Mouse (Mus musculus): ENCODE results near the gene Cenpo.

The Cenpo gene

GRCm38 (mm10) chr12:4194643-4195042 is 39.5 kb downstream of the Cenpo start:
- DNase-seq, result no peak

GRCm38 (mm10) chr12:4193025-4193740 is 40.9 kb downstream of the Cenpo start:
- no peak for DNase-seq

GRCm38 (mm10) chr12:4192514-4192913 is 41.6 kb downstream of the Cenpo start:
- DNase-seq, result no peak

- peak; percentile 80 for DNase-seq
These were observed 45.0 kb downstream of the Cenpo start for GRCm38 (mm10) chr12:4189060-4189447.

GRCm38 (mm10) chr12:4188171-4189059 is 45.7 kb downstream of the Cenpo start:
- peak; percentile 31 for DNase-seq

GRCm38 (mm10) chr12:4184648-4185047 is 49.4 kb downstream of the Cenpo start:
- no peak for DNase-seq

GRCm38 (mm10) chr12:4180507-4180906 is 53.6 kb downstream of the Cenpo start:
- peak; percentile 29 for DNase-seq

GRCm38 (mm10) chr12:4179671-4180233 is 54.3 kb downstream of the Cenpo start:
- DNase-seq, result no peak

- no peak for DNase-seq
These were observed 55.3 kb downstream of the Cenpo start for GRCm38 (mm10) chr12:4178839-4179238.

GRCm38 (mm10) chr12:4173108-4173790 is 60.8 kb downstream of the Cenpo start:
- DNase-seq, result no peak

GRCm38 (mm10) chr12:4169622-4170021 is 64.5 kb downstream of the Cenpo start:
- no peak for DNase-seq

- DNase-seq, result no peak
These were observed 65.0 kb downstream of the Cenpo start for GRCm38 (mm10) chr12:4169058-4169457.

GRCm38 (mm10) chr12:4166970-4167369 is 67.1 kb downstream of the Cenpo start:
- DNase-seq, result no peak

GRCm38 (mm10) chr12:4162886-4163285 is 71.2 kb downstream of the Cenpo start:
- DNase-seq, result no peak

- DNase-seq, result no peak
These were observed 73.8 kb downstream of the Cenpo start for GRCm38 (mm10) chr12:4160322-4160721.

GRCm38 (mm10) chr12:4158868-4159632 is 75.0 kb downstream of the Cenpo start:
- no peak for DNase-seq

GRCm38 (mm10) chr12:4158179-4158578 is 75.9 kb downstream of the Cenpo start:
- DNase-seq, result no peak

- no peak for DNase-seq
These were observed 76.6 kb downstream of the Cenpo start for GRCm38 (mm10) chr12:4157466-4157865.

- DNase-seq, result no peak
These were observed 82.1 kb downstream of the Cenpo start for GRCm38 (mm10) chr12:4151969-4152368.

- no peak for DNase-seq
These were observed 83.2 kb downstream of the Cenpo start for GRCm38 (mm10) chr12:4150936-4151335.
